Mouse (Mus musculus) ES-E14 (cell line): ENCODE measurements at regions not wholly inside any gene's neighbourhood (a gene's known extent, or its start where the extent isn't known, plus 50 kb on each side); places are given as distances from the start of the nearest gene placed in this dataset.

ENCODE experiments used
- CHD2 ChIP-seq: IDR thresholded peaks from 2 replicates; pipeline ENCODE4 v1.6.1; 2014; ENCODE audit warnings: mild to moderate bottlenecking, low read depth, low read length, inconsistent platforms
- HCFC1 ChIP-seq: IDR thresholded peaks from 2 replicates; pipeline ENCODE4 v1.6.1; 2012; ENCODE audit warnings: low read length, inconsistent platforms, borderline replicate concordance; ENCODE audit not compliant: insufficient read depth
- MAFK ChIP-seq: IDR thresholded peaks from 2 replicates; pipeline ENCODE4 v1.6.1; 2014; ENCODE audit warnings: mild to moderate bottlenecking, low read depth, low read length, inconsistent platforms; ENCODE audit not compliant: insufficient read depth
- ZC3H11A ChIP-seq: IDR thresholded peaks from 2 replicates; pipeline ENCODE4 v1.6.1; 2012; ENCODE audit warnings: low read depth, mild to moderate bottlenecking, inconsistent platforms, low read length, borderline replicate concordance
- ZNF384 ChIP-seq: IDR thresholded peaks from 2 replicates; pipeline ENCODE4 v1.6.1; 2012; ENCODE audit warnings: low read depth, low read length, inconsistent platforms

- TF ChIP-seq HCFC1, result no peak
- TF ChIP-seq ZNF384, result no peak
- no peak for TF ChIP-seq MAFK
- no peak for TF ChIP-seq ZC3H11A
- no peak for TF ChIP-seq CHD2
These were observed 116.3 kb upstream of the Klf14 start for GRCm38 (mm10) chr6:31075209-31075571.
